Mouse (Mus musculus) testis, adult 2 months (tissue): ENCODE results near the gene Tesk2.

Experiments
- CTCF ChIP-seq: fragments of 200-500 bp; IDR thresholded peaks from 2 replicates; pipeline ENCODE4 v1.5.1; 2012; ENCODE audit warnings: low read depth, mild to moderate bottlenecking, inconsistent platforms, low read length, moderate library complexity; ENCODE audit not compliant: control insufficient read depth, insufficient read depth, insufficient replicate concordance
- POLR2A ChIP-seq: fragments of 200-500 bp; IDR thresholded peaks from 2 replicates; pipeline ENCODE4 v1.6.1; 2012; ENCODE audit warnings: low read depth, mild to moderate bottlenecking, inconsistent platforms, low read length, moderate library complexity; ENCODE audit not compliant: control insufficient read depth

GRCm38 (mm10) chr4:116820902-116821693 lies 100.3 kb downstream of the Tesk2 start:
- TF ChIP-seq POLR2A (no peak; the same call in 1 of the 2 replicates), CTCF (no peak)
